Mouse (Mus musculus) hindbrain, embryonic 10.5 days (tissue): Measurements from ENCODE around the gene Gsta3. TPM values are rescaled to one million over a fixed set of nuclear protein-coding genes. Genes with fewer than 3 reads are reported as not detected.
"Not testable (repeated sequence)": the region's sequence is repeated elsewhere in the genome, so short reads cannot be mapped to it uniquely, and the experiment has no call there.

Experiments
- DNase-seq: peaks from one replicate; pipeline ENCODE4 v3.0.0-alpha.2; 2017; ENCODE audit warnings: low spot score
- H3K27ac ChIP-seq: fragments of 300-500 bp; sonication (generic); 2 replicates; pipeline ENCODE4 v1.5.1; 2016; ENCODE audit warnings: mild to moderate bottlenecking, moderate library complexity
- H3K27me3 ChIP-seq: fragments of 300-500 bp; sonication (generic); 2 replicates; pipeline ENCODE4 v1.6.1; 2016; ENCODE audit warnings: mild to moderate bottlenecking; ENCODE audit not compliant: poor library complexity, insufficient read depth, severe bottlenecking
- H3K36me3 ChIP-seq: fragments of 300-500 bp; sonication (generic); 2 replicates; pipeline ENCODE4 v1.6.1; 2016; ENCODE audit warnings: mild to moderate bottlenecking, moderate library complexity
- H3K4me1 ChIP-seq: fragments of 300-500 bp; sonication (generic); replicated peaks from 2 replicates; pipeline ENCODE4 v1.6.1; 2016; ENCODE audit warnings: mild to moderate bottlenecking
- H3K4me3 ChIP-seq: fragments of 300-500 bp; sonication (generic); 2 replicates; pipeline ENCODE4 v1.5.1; 2016; ENCODE audit warnings: mild to moderate bottlenecking, moderate library complexity
- H3K9me3 ChIP-seq: fragments of 300-500 bp; sonication (generic); 2 replicates; pipeline ENCODE4 v1.6.1; 2016; ENCODE audit warnings: mild to moderate bottlenecking, moderate library complexity
- WGBS: fragments of 180-500 bp; shearing (Covaris S2); methylation state at CpG from one replicate; pipeline ENCODE4 v1.1.7; 2016; 5-methylcytosine and 5-hydroxymethylcytosine counted together
- polyA plus RNA-seq: library from polyadenylated mRNA; unstranded; fragments of >200 nt; fragmentation: Nextera tagmentation; extraction: Ambion mirVana; gene quantifications from 2 replicates; pipeline ENCODE4 v1.2.1, GENCODE M21; 2016

Gene Gsta3
- polyA plus RNA-seq: 0.21 and 0.26 TPM in 2 replicates

DNA sequence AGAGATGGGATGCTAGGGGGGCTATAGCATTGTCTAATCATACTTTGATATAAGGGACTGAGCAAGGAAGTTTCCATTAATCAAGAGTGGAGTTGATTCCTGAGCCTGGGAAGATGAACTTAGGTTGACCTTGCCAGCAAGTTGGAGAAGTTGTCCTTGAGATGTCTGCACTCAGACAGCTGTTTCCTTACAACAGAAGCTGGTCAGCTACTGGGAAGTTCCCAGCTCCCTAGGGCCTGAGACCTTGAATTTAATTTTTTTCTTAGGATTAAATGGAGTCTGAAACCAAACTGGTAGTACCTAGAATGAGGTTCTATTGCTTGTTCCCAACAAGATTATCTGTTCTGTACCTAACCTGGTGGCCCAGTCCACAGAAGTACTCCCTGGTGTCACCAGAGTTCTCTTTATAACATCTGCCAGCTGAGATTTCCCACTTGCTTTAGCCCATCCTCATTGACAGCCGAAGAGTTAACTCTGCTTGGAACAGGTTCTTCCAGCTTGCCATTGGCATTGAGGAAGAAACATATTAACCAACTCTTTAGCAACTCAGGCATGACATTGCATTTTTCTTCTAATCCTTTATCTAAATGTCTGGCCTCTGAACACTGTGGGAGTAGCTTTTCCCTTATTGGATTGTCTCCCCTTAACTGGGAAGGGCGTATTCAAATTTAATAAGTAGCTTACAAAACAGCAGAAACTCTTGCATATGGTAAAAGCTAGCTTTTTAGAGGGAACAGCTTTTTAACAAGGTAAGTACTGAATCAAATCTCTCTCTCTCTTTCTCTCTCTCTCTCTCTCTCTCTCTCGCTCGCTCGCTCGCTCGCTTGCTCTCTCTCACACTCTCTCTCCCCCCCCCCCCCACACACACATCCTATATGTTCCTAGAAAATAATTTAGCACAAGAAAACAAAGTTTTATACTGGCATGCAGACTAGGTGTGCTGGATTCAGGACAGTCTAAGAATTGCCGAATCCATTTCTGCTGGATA, at the start of gene Gsta3:
Gene Gsta3 (plus strand): TSS at position 679 of the 988 bp plus-strand sequence.
- H3K27ac ChIP-seq: no peak within 1 kb of the TSS
- no peak within 1 kb of the TSS for H3K4me3 ChIP-seq
- DNase-seq: no peak
- H3K4me1 ChIP-seq: no peaks in the 10 kb centered on the region
- 78% methylated on average over 8 of the region's 8 CpGs for WGBS
- no peaks in the 10 kb centered on the region for H3K27me3 ChIP-seq
- no peaks in the 10 kb centered on the region for H3K9me3 ChIP-seq
- H3K36me3 ChIP-seq: no peaks in the 10 kb centered on the region

GRCm38 (mm10) chr1:21206241-21206640, 34.1 kb upstream of the Gsta3 start:
- Histone ChIP-seq H3K4me1 (no peaks in the 10 kb centered on the region), H3K27ac (no peak overlapping the region), H3K4me3 (no peak overlapping the region), H3K9me3 (no peaks in the 10 kb centered on the region), H3K36me3 (no peaks in the 10 kb centered on the region), H3K27me3 (no peaks in the 10 kb centered on the region)
- 86% methylated on average over 1 of the region's 1 CpGs for WGBS
- DNase-seq: no peak

DNA sequence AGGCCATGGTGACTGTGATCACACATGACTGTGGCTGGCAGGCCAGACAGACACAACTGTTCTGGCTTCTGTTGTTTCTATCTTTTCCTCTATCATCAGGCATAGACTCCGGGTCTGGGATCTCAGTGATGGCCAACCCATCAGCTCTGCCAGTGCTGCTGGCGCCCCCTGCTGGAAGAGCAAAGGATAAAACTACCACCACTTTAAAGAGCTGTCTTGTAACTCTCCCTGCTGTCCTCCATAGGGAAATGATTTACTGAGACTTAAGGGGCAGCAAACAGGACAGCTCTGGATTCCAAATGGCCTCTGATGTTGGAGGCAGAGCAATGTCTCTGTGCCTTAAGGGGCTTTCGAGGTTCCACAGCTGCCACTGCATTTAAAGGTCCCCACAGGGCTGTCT, 26.9 kb upstream of the Gsta3 start:
- WGBS: 29% methylated on average over 3 of the region's 3 CpGs
- not testable (repeated sequence) for H3K9me3 ChIP-seq

DNA sequence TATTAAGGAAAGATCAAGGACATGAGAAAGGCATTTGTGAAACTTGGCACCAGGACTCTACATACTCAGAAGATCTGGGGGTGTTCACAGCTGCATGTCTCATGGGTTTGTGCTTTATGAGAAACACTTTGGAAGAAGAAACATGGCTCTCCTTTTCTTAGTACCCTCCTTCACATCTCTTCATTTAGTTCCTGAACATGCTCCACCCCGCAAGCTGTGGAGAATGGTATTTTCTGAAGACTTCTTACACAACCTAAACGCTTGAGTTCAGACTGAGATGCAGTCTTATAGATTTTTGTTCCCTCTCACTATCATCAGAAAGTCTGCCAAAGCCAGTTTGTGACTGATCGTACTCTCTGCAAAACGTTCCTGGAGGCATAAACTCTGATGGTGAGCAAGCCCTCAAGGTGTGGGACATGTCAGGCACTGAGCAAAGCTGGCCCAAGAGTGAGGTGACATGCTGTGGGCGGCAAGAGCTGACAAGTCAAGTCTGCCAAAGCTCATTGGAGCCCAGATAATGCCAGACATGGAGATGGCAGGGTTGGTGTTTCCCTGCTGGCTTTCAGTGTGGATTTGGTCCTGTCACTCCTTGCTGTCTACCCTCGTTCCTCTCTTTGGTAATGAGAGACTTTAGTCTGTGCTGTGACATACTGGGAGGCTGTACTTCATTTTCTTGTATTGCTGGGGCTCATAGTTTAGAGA, 26.2 kb upstream of the Gsta3 start:
- not testable (repeated sequence) for H3K36me3 ChIP-seq, H3K27me3 ChIP-seq, H3K4me1 ChIP-seq, DNase-seq, H3K27ac ChIP-seq, H3K9me3 ChIP-seq, H3K4me3 ChIP-seq
- WGBS: 79% methylated on average over 6 of the region's 6 CpGs

More for the DNA sequence above, 26.9 kb upstream of the Gsta3 start:
- H3K27ac ChIP-seq, H3K27me3 ChIP-seq, H3K4me3 ChIP-seq, DNase-seq, H3K36me3 ChIP-seq, H3K4me1 ChIP-seq: not testable (repeated sequence)

DNA sequence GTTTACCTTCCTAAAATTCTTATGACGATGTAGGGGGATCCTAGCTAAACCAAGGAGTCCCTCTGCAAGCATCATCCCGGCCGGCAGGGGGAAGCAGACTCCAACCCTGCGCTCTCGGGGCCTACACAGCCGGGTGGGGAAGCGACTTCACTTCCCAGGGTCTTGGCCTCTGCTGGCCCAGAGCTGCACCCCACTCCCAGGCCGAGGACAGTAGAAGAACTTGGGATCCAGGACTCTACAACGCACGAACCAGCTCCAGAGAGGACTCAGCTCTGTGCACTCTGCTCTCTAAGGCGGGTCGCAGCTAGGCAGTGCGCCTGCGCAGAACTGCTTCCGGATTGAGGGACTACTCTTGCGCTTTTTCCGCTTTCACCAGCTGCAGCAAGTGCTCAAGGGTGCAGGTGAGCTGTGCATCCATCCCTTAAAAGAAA, 21.9 kb upstream of the Gsta3 start, which contains the start of gene Tmem14a:
Gene Tmem14a (plus strand): TSS at position 87 of the 431 bp plus-strand sequence.
- WGBS: under 1% methylated on average over 17 of the region's 17 CpGs
- Histone ChIP-seq H3K27me3 (no peaks in the 10 kb centered on the region), H3K36me3 (no peaks in the 10 kb centered on the region), H3K4me1 (peaks cover 14% of the 10 kb centered on the region), H3K27ac (peak within 1 kb of the TSS; percentile 95), H3K9me3 (no peaks in the 10 kb centered on the region), H3K4me3 (peak within 1 kb of the TSS; percentile 70)
- peak; percentile 87 for DNase-seq

DNA sequence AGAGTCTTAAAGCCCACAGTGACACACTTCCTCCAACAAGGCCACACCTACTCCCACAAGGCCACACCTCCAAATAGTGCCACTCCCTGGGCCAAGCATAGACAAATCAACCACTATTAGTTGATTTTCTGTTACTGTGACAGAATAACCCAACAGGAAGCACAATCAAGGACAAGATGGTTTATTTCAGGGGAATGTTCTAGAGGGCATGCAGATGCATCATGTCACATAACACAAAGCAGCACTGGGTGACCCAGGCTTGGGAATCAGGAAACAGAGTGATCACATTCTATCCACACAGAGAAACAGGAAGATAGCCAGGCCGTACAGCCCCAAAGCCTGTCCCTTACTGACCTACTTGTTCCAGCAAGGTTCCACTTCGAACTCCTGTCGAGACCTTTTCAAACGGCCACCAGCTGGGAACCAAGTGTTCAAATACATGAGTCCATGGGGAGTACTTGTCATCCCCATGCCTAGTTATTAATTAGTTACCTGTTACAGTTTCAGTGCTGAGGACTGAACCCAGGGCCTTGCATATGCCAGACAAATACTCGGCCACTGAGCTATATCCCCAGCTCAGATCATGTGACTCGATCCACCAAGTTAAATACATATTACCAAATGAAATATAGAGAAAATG, 12.5 kb upstream of the Gsta3 start:
- no peak for DNase-seq
- H3K4me3 ChIP-seq: no peak overlapping the region
- WGBS: 91% methylated on average over 6 of the region's 6 CpGs

GRCm38 (mm10) chr1:21228740-21229722, 11.4 kb upstream of the Gsta3 start:
- Histone ChIP-seq H3K36me3 (peaks cover 15% of the 10 kb centered on the region), H3K4me1 (peaks cover 12% of the 10 kb centered on the region)
- H3K4me3 ChIP-seq, DNase-seq, H3K27ac ChIP-seq, H3K9me3 ChIP-seq, H3K27me3 ChIP-seq: not testable (repeated sequence)
- 85% methylated on average over 15 of the region's 15 CpGs for WGBS

More for the DNA sequence above, 12.5 kb upstream of the Gsta3 start:
- Histone ChIP-seq H3K36me3 (peaks cover 15% of the 10 kb centered on the region), H3K27ac (no peak overlapping the region), H3K4me1 (peaks cover 12% of the 10 kb centered on the region), H3K9me3 (no peaks in the 10 kb centered on the region), H3K27me3 (no peaks in the 10 kb centered on the region)

GRCm38 (mm10) chr1:21230376-21230775, 10.0 kb upstream of the Gsta3 start:
- no peak for DNase-seq
- Histone ChIP-seq H3K36me3 (peaks cover 15% of the 10 kb centered on the region), H3K9me3 (no peaks in the 10 kb centered on the region), H3K4me1 (peaks cover 12% of the 10 kb centered on the region), H3K27ac (no peak overlapping the region), H3K27me3 (no peaks in the 10 kb centered on the region), H3K4me3 (no peak overlapping the region)
- 75% methylated on average over 2 of the region's 2 CpGs for WGBS

GRCm38 (mm10) chr1:21231744-21232464, 8.5 kb upstream of the Gsta3 start:
- DNase-seq: no peak
- peaks cover 9% of the 10 kb centered on the region for H3K36me3 ChIP-seq
- H3K27me3 ChIP-seq: no peaks in the 10 kb centered on the region
- H3K27ac ChIP-seq: no peak overlapping the region
- H3K4me3 ChIP-seq: no peak overlapping the region
- WGBS: 67% methylated on average over 5 of the region's 5 CpGs
- H3K9me3 ChIP-seq: no peaks in the 10 kb centered on the region
- peaks cover 12% of the 10 kb centered on the region for H3K4me1 ChIP-seq

GRCm38 (mm10) chr1:21232516-21232915, 7.9 kb upstream of the Gsta3 start:
- Histone ChIP-seq H3K27ac (no peak overlapping the region), H3K27me3 (no peaks in the 10 kb centered on the region), H3K4me3 (no peak overlapping the region), H3K36me3 (peaks cover 6% of the 10 kb centered on the region), H3K9me3 (no peaks in the 10 kb centered on the region), H3K4me1 (peaks cover 12% of the 10 kb centered on the region)
- no peak for DNase-seq
- WGBS: 90% methylated on average over 1 of the region's 1 CpGs

- Histone ChIP-seq H3K27ac (no peak overlapping the region), H3K4me1 (peaks cover 8% of the 10 kb centered on the region), H3K4me3 (no peak overlapping the region), H3K27me3 (no peaks in the 10 kb centered on the region), H3K9me3 (no peaks in the 10 kb centered on the region), H3K36me3 (no peaks in the 10 kb centered on the region)
- 90% methylated on average over 6 of the region's 6 CpGs for WGBS
- DNase-seq: no peak
Observed at GRCm38 (mm10) chr1:21235359-21235758, 5.0 kb upstream of the Gsta3 start.
